Mouse (Mus musculus) hindbrain, postnatal 0 days (tissue): ENCODE measurements at regions not wholly inside any gene's neighbourhood (a gene's known extent, or its start where the extent isn't known, plus 50 kb on each side); places are given as distances from the start of the nearest gene placed in this dataset.
A peak's percentile ranks its signal among the peaks of the same experiment; 100 is the strongest.

Experiments used
- ATAC-seq: fragments of 200-750 bp; cut with Nextera tagmentation; 2 replicates; pipeline ENCODE4 v1.8.0; 2017; ENCODE audit warnings: mild to moderate bottlenecking, moderate TSS enrichment, moderate library complexity
- DNase-seq: peaks from one replicate; pipeline ENCODE4 v3.0.0-alpha.2; 2015; ENCODE audit warnings: low spot score
- H3K27ac ChIP-seq: fragments of 300-500 bp; sonication (generic); 2 replicates; pipeline ENCODE4 v1.5.1; 2014; ENCODE audit warnings: mild to moderate bottlenecking
- H3K27me3 ChIP-seq: fragments of 300-500 bp; sonication (generic); 2 replicates; pipeline ENCODE4 v1.6.1; 2014; ENCODE audit warnings: low read length, mixed read lengths; ENCODE audit not compliant: insufficient read depth
- H3K36me3 ChIP-seq: fragments of 300-500 bp; sonication (generic); 2 replicates; pipeline ENCODE4 v1.6.1; 2014; ENCODE audit warnings: low read length, mixed read lengths; ENCODE audit not compliant: insufficient read depth
- H3K4me1 ChIP-seq: fragments of 300-500 bp; sonication (generic); 2 replicates; pipeline ENCODE4 v1.6.1; 2014; ENCODE audit warnings: antibody characterized with exemption, low read length, mixed read lengths; ENCODE audit not compliant: insufficient read depth
- H3K4me2 ChIP-seq: fragments of 300-500 bp; sonication (generic); 2 replicates; pipeline ENCODE4 v1.6.1; 2014; ENCODE audit warnings: low read depth, mild to moderate bottlenecking, low read length, moderate library complexity, mixed read lengths
- H3K4me3 ChIP-seq: fragments of 300-500 bp; sonication (generic); 2 replicates; pipeline ENCODE4 v1.5.1; 2014; ENCODE audit warnings: low read length
- H3K9ac ChIP-seq: fragments of 300-500 bp; sonication (generic); replicated peaks from 2 replicates; pipeline ENCODE4 v1.6.1; 2014; ENCODE audit warnings: mild to moderate bottlenecking, low read length, moderate library complexity, mixed read lengths
- H3K9me3 ChIP-seq: fragments of 300-500 bp; sonication (generic); 2 replicates; pipeline ENCODE4 v1.6.1; 2016; ENCODE audit warnings: low read length, mixed read lengths
- CTCF ChIP-seq: IDR thresholded peaks from 2 replicates; pipeline ENCODE4 v1.5.1; 2016; ENCODE audit warnings: antibody characterized with exemption, control low read depth, low read depth
- WGBS: fragments of 180-500 bp; shearing (Covaris S2); extraction: QIAGEN DNeasy Blood & Tissue Kit; methylation state at CpG from one replicate; pipeline ENCODE4 v1.1.7; 2014; 5-methylcytosine and 5-hydroxymethylcytosine counted together

DNA sequence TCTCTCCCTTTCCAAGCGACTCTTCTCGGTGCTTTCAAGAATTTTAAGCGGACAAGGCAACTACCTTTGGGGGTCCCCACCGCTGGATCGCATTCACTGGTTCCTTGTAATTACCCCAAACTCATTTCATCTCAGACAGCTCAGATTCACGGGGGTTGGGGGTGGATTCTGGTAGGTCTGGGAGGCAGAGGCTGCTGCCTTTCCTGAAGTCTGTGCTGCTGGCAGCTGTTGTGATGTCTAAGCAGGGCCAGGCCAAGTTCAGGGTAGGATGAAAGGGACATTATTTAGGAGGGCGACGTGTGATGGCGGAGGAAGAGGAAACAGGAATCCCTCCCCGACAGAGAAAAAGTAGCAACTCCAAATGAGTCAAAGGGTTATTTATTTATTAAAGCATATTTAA lies 102.8 kb upstream of the Tmem45b start:
- H3K4me2 ChIP-seq: peak overlapping the region; percentile 38; the same call in 1 of the 2 replicates
- H3K27ac ChIP-seq: no peak overlapping the region
- H3K9ac ChIP-seq: no peak overlapping the region
- H3K4me3 ChIP-seq: no peak overlapping the region
- peaks cover 5% of the 10 kb centered on the region; the same call in 1 of the 2 replicates for H3K4me1 ChIP-seq
- no peaks in the 10 kb centered on the region for H3K36me3 ChIP-seq
- DNase-seq: no peak
- 58% methylated on average over 10 of the region's 10 CpGs for WGBS
- H3K9me3 ChIP-seq: no peaks in the 10 kb centered on the region; the same call in 1 of the 2 replicates
- TF ChIP-seq CTCF: no peak
- no peaks in the 10 kb centered on the region for H3K27me3 ChIP-seq
- ATAC-seq: no peak

DNA sequence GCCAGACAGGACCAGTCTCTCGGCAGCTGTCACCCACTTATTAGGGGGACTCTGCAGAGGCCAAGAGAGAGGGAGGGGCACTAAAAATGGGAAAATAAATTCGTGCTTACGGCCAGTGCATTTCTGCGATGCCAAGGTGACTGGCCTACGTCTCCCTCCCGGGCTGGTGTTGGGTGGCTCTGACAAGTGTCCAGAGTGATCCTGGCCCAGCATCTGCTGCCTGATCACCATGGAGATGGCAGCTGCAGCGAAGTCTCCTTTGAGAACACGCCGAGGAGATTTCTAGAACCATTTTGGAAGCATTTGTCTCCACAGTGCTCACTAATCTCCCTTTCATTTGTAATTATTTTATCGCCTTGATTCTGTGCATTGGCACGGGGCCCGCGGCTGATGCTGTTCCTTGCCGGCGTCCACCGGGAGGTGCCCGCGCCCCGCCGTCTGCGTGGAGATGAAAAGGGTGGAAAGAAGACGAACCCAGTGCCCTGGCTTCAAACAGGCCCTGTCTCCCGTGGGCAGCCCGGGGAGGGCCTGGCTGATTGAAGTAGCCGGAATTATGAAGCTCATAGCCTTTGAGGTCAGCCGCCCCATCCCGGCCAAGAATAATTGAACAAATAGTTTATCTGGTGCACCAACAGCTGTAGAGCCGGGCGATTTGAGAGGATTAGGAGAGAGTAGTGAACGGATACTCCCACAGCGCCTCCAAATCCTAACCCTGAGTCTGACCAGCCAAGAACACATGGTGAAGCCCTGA lies 102.2 kb upstream of the Tmem45b start:
- Histone ChIP-seq H3K4me1 (peaks cover 5% of the 10 kb centered on the region; the same call in 1 of the 2 replicates), H3K9ac (0 out of 2 replicates have a peak overlapping the region, but pooled peaks have one; percentile 5), H3K4me2 (peak overlapping the region; percentile 38), H3K9me3 (no peaks in the 10 kb centered on the region; the same call in 1 of the 2 replicates), H3K4me3 (peak overlapping the region; percentile 6; the same call in 1 of the 2 replicates), H3K27ac (no peak overlapping the region), H3K27me3 (peaks cover 4% of the 10 kb centered on the region; the same call in 1 of the 2 replicates), H3K36me3 (no peaks in the 10 kb centered on the region)
- ATAC-seq: peak; percentile 77; the same call in 1 of the 2 replicates
- peak; percentile 55 for DNase-seq
- 39% methylated on average over 31 of the region's 31 CpGs for WGBS
- TF ChIP-seq CTCF: peak; percentile 28; the same call in 1 of the 2 replicates

DNA sequence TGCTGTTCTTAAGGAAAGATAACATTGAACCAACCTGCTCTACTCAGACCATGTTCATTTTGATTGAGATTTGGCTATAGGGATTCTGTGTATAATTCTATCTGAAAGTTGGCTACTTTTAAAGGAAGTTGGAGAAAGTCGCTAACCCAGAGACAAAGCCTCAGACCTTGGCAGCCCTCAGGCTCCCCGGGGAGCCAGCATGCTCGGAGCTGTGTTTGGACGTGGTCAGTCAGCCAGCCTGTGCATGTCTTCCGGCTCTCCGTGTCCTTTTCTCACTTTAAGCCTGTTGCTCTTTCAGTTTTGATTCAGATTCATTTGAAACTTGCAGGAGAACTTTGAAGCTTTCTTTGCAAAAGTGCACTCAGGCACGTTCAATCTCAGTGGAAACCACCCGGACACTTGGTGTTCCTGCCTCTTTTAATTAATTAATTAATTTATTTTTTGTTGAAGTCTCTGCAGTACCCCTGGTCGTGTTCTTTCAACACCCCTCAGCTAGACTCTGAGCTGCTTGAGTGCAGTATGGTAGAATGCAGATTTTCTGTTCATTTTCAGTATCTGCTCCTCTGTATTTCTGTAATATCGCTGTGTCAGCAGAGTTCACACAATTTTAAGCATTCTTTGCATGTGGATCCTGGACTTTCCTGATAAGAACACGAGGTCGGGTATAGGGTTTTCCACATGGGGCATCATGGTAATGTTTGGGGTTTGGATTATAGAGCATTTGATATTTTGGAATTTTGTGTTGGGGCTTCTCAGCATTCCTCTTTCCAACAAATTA lies 100.9 kb upstream of the Tmem45b start:
- peaks cover 5% of the 10 kb centered on the region; the same call in 1 of the 2 replicates for H3K4me1 ChIP-seq
- H3K4me2 ChIP-seq: 0 out of 2 replicates have a peak overlapping the region, but pooled peaks have one; percentile 7
- H3K9me3 ChIP-seq: no peaks in the 10 kb centered on the region
- TF ChIP-seq CTCF: no peak
- H3K9ac ChIP-seq: no peak overlapping the region
- no peaks in the 10 kb centered on the region for H3K36me3 ChIP-seq
- no peak for DNase-seq
- H3K4me3 ChIP-seq: no peak overlapping the region
- WGBS: 45% methylated on average over 12 of the region's 12 CpGs
- peaks cover 4% of the 10 kb centered on the region; the same call in 1 of the 2 replicates for H3K27me3 ChIP-seq
- ATAC-seq: no peak
- no peak overlapping the region for H3K27ac ChIP-seq

DNA sequence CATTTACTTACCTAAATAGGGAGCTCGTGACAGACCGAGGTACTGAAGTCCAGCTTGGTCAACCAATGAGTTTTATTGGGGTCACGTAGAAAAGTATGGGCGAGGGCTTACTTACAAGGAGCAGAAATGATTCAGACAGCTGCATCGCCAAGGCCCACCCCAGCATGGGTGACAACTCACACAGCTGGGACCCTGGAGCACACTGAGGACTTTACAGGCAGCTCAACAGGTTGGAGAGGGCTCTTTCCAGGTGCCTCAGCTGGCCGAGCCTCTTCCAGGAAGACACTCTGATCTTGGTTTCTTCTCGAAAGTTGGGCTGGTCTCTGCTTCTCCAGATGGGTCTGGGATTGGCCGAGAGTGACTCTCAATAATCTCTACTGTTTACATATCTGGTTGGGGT lies 99.3 kb upstream of the Tmem45b start:
- DNase-seq (no peak), ATAC-seq (no peak)
- no peak overlapping the region for H3K27ac ChIP-seq
- peaks cover 4% of the 10 kb centered on the region; the same call in 1 of the 2 replicates for H3K27me3 ChIP-seq
- H3K4me1 ChIP-seq: peaks cover 5% of the 10 kb centered on the region; the same call in 1 of the 2 replicates
- no peaks in the 10 kb centered on the region for H3K36me3 ChIP-seq
- H3K9ac ChIP-seq: no peak overlapping the region
- WGBS: 94% methylated on average over 8 of the region's 8 CpGs
- no peaks in the 10 kb centered on the region for H3K9me3 ChIP-seq
- TF ChIP-seq CTCF: no peak
- H3K4me3 ChIP-seq: no peak overlapping the region
- no peak overlapping the region for H3K4me2 ChIP-seq

DNA sequence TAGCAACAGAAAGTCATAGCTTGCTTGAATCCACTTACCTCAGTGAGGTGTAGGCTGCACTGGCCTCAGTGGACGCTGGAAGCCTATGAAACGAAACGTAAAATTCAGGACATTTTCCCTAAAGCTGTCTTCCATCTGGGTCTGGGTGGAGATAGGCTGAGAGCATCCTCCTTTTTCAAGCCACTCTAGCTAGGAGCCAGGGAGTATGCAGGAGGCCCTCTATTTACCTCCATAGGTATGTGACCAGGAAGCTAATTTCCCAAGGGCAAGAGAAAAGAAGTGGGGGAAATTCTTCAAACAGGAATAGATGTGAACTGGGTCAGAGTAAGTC lies 95.9 kb upstream of the Tmem45b start:
- Histone ChIP-seq H3K4me3 (no peak overlapping the region), H3K27me3 (peaks cover 4% of the 10 kb centered on the region; the same call in 1 of the 2 replicates), H3K36me3 (no peaks in the 10 kb centered on the region), H3K9ac (no peak overlapping the region), H3K4me1 (no peaks in the 10 kb centered on the region), H3K4me2 (peak overlapping the region; percentile 47; the same call in 1 of the 2 replicates), H3K9me3 (no peaks in the 10 kb centered on the region), H3K27ac (no peak overlapping the region)
- no peak for DNase-seq
- 83% methylated on average over 3 of the region's 3 CpGs for WGBS
- no peak for ATAC-seq
- no peak for TF ChIP-seq CTCF

DNA sequence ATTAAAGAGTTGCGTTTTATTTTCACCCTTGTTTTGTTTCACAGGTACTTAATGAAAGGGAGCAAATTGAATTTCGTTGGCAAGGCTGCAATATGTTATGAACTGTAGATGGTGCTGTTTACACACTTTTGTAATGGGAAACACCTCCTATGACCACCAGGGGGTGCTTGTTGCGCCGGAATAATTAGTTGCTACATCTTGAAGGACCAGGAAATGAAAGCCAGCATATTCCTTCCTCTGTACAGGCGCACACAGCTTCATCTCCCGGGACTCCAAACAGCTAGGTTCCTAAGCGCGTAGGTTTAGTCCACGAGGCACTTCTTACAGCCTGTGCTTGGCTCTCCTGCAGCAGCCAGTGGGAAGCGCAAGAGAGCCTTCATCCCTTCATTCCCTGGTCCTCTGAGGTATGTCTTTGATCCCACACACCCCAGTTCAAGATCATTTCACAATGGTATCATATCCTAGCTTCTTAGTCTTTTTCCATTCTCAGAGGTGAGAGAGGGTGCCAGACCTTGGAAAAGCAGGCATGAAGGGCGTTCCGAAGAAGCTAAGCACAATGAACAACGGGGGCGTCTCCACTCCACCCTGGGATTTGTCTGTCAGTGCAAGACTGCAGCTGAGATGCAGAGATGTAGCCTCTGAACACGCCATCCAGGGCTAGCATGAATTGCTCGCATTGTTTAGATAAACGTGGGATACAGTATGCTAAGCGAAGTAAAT lies 95.4 kb upstream of the Tmem45b start:
- DNase-seq (peak; percentile 94), ATAC-seq (peak; percentile 83)
- Histone ChIP-seq H3K9me3 (no peaks in the 10 kb centered on the region), H3K4me1 (no peaks in the 10 kb centered on the region), H3K36me3 (no peaks in the 10 kb centered on the region), H3K4me3 (peak overlapping the region; percentile 9), H3K9ac (no peak overlapping the region), H3K4me2 (peak overlapping the region; percentile 47), H3K27me3 (peaks cover 4% of the 10 kb centered on the region; the same call in 1 of the 2 replicates), H3K27ac (no peak overlapping the region)
- TF ChIP-seq CTCF: peak; percentile 100
- 31% methylated on average over 18 of the region's 18 CpGs for WGBS
